Mouse (Mus musculus) C2C12 (cell line): ENCODE measurements around the gene Plce1.

ENCODE experiments used
- CEBPB ChIP-seq: IDR thresholded peaks from one replicate; pipeline ENCODE4 v1.6.1; 2011; ENCODE audit warnings: low read depth, mild to moderate bottlenecking, control low read depth, moderate library complexity
- CTCF ChIP-seq: IDR thresholded peaks from one replicate; pipeline ENCODE4 v1.5.1; 2011; ENCODE audit not compliant: control insufficient read depth, insufficient read depth, insufficient read length
- MAX ChIP-seq: IDR thresholded peaks from one replicate; pipeline ENCODE4 v1.6.1; 2011; ENCODE audit warnings: mild to moderate bottlenecking, control low read depth
- MYOG ChIP-seq: IDR thresholded peaks from one replicate; pipeline ENCODE4 v1.6.1; 2011; ENCODE audit not compliant: control insufficient read depth, insufficient read length; ENCODE audit errors: extremely low read depth

- TF ChIP-seq CTCF (no peak), CEBPB (no peak), MYOG (no peak), MAX (no peak)
Measured at GRCm38 (mm10) chr19:38745810-38746491, 265.0 kb downstream of the Plce1 start.
